Mouse (Mus musculus) myocyte (in vitro differentiated cells): Measurements from ENCODE around the gene Tmem63c.

ENCODE experiments used
- CEBPB ChIP-seq: IDR thresholded peaks from 2 replicates; pipeline ENCODE4 v1.6.1; 2011; ENCODE audit warnings: mild to moderate bottlenecking, moderate library complexity; ENCODE audit not compliant: poor library complexity, insufficient read depth, severe bottlenecking
- E2F4 ChIP-seq: IDR thresholded peaks from one replicate; pipeline ENCODE4 v1.6.1; 2011; ENCODE audit warnings: mild to moderate bottlenecking, control low read depth, moderate library complexity; ENCODE audit not compliant: insufficient read depth
- MAX ChIP-seq: IDR thresholded peaks from one replicate; pipeline ENCODE4 v1.6.1; 2011; ENCODE audit warnings: low read depth, mild to moderate bottlenecking, control low read depth
- MYOD1 ChIP-seq, 3 experiments: IDR thresholded peaks; one replicate each; pipeline ENCODE4 v1.6.1; 2011; ENCODE audit warnings: control low read depth in 2 of 3, low read depth in 2 of 3, mild to moderate bottlenecking in 2 of 3, moderate library complexity in 1 of 3; ENCODE audit not compliant: insufficient read length in 2 of 3, control insufficient read depth in 1 of 3
- MYOG ChIP-seq, 3 experiments: IDR thresholded peaks; one replicate each; pipeline ENCODE4 v1.6.1; 2011; ENCODE audit warnings: control low read depth in 2 of 3, low read depth in 2 of 3, mild to moderate bottlenecking in 2 of 3; ENCODE audit not compliant: insufficient read length in 2 of 3, control insufficient read depth in 1 of 3, insufficient read depth in 1 of 3
- POLR2A ChIP-seq: IDR thresholded peaks from one replicate; pipeline ENCODE4 v1.6.1; 2011; ENCODE audit warnings: low read depth, mild to moderate bottlenecking, control low read depth, moderate library complexity; ENCODE audit not compliant: insufficient read length
- POLR2AphosphoS2 ChIP-seq: IDR thresholded peaks from one replicate; pipeline ENCODE4 v1.6.1; 2011; ENCODE audit warnings: low read depth, control low read depth; ENCODE audit not compliant: insufficient read length
- REST ChIP-seq: IDR thresholded peaks from one replicate; pipeline ENCODE4 v1.6.1; 2011; ENCODE audit warnings: mild to moderate bottlenecking, control low read depth, moderate library complexity; ENCODE audit not compliant: insufficient read depth, insufficient read length
- SRF ChIP-seq: IDR thresholded peaks from one replicate; pipeline ENCODE4 v1.6.1; 2011; ENCODE audit warnings: low read depth; ENCODE audit not compliant: control insufficient read depth, insufficient read length
- TCF12 ChIP-seq: IDR thresholded peaks from one replicate; pipeline ENCODE4 v1.6.1; 2011; ENCODE audit warnings: mild to moderate bottlenecking, control low read depth; ENCODE audit not compliant: poor library complexity, insufficient read depth, severe bottlenecking
- TCF3 ChIP-seq: IDR thresholded peaks from one replicate; pipeline ENCODE4 v1.6.1; 2011; ENCODE audit warnings: low read depth, control low read depth; ENCODE audit not compliant: insufficient read length
- USF1 ChIP-seq: IDR thresholded peaks from one replicate; pipeline ENCODE4 v1.6.1; 2011; ENCODE audit warnings: low read depth, mild to moderate bottlenecking, control low read depth, moderate library complexity

- TF ChIP-seq POLR2AphosphoS2 (no peak), POLR2A (no peak), USF1 (no peak), TCF12 (no peak), E2F4 (no peak), CEBPB (no peak), SRF (no peak), MAX (no peak), MYOD1 (IDR thresholded peaks at IDR 0.05; ENCODE audit: control insufficient read depth in 1 of 3, insufficient read length in 2 of 3, low read depth in 2 of 3) (no peak), MYOG (IDR thresholded peaks at IDR 0.05; ENCODE audit: control insufficient read depth in 1 of 3, insufficient read depth in 1 of 3, insufficient read length in 2 of 3, low read depth in 2 of 3) (no peak), TCF3 (no peak), REST (no peak)
Measured at GRCm38 (mm10) chr12:87091916-87092315, 70.8 kb downstream of the Tmem63c start.
